Mouse (Mus musculus): Measurements from ENCODE around the gene Polr3g. TPM values are rescaled to one million over a fixed set of nuclear protein-coding genes. Genes with fewer than 3 reads are reported as not detected.
"Not testable (repeated sequence)": the region's sequence is repeated elsewhere in the genome, so short reads cannot be mapped to it uniquely, and the experiment has no call there.

Gene Polr3g
- total RNA-seq, 1 experiment from 2014 or later: 5.1 TPM

DNA sequence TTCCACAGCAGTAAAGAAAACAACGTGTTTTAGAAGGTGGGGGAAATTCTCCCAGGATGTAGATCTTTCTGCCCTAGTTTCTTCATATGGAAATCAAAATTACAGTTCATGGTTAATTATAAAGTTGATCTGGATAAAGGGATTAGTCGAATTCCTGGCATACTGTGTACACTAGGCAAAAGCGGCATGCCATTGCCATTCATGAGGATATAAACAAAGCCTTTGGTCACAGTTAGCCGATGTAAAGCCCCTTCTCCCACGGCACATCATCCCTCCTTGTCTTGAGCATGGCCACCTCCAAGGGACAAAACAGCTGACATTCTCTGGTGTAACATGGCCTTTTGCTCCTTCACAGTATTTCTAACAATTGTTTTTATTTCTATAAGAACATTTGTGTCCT lies 80.2 kb downstream of the Polr3g start:
- no peak for DNase-seq

DNA sequence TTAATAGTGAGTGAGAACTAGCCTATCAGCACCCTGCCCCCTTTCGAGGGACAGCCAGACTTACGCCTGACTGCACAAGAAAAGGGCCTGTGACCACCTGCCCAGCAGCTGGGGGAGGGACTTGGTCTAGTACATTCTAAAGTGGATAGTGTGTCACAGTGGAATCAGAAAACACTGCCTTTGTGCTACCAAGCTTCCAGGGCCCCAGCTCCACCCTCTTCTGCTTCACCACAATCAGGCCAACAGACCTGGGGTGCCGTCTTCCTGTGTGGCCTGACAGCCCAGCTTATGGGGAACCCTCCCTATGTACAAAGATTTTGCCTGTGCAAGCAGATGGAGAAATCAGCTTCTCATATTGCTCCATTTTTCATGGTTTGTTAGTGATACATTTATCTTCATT lies 81.4 kb downstream of the Polr3g start:
- no peak for DNase-seq

DNA sequence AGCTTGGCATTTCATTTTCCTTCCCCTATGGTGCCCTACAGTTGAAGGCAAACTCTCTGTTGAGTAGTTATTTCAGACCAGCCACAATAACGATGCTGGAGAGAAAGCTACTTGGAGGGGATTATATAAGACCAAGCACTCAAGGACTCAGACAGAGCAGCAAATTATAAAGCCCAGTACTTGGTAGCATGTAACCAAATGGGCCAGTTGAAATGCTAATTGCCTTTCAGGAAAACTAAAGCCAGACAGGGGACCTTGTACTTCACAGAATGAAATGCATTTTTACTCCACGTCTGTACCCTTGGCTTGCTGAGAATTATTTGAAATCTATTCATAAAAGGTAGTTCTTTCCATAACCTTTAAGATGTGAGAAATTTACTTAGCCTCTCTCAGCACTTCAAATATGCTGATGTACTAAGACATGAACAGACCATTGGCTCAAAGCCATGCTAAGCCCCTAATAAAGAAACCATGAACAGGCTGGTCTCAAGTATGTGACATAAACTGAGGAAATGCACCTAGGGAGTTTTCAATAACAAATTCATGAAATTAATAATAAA lies 82.1 kb downstream of the Polr3g start:
- no peak for DNase-seq

DNA sequence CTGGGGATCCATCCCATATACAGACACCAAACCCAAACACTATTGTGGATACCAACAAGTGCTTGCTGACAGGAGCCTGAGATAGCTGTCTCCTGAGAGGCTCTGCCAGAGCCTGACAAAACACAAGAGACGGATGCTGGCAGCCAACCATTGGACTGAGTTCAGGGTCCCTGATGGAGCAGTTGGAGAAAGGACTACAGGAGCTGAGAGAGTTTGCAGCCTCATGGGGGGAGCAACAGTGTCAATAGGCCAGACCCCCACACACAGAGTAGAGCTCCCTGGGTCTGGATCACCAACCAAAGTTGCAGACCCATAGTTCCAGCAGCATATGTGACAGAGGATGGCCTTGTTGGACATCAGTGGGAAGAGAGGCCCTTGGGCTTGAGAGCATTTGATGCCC lies 83.0 kb downstream of the Polr3g start:
- not testable (repeated sequence) for DNase-seq

Other genes starting within 250 kb of the Polr3g start
- gene Adgrv1, start 77.9 kb downstream of the Polr3g start, total RNA-seq (2021): 1.5 and 1.9 TPM in 2 replicates
- 25.9 and 27.9 TPM in 2 replicates for gene Lysmd3, start 53.4 kb downstream of the Polr3g start, total RNA-seq (2021)
- 6.8 and 8.1 TPM in 2 replicates for gene Mblac2, start 328 bp upstream of the Polr3g start, total RNA-seq (2021)
- 119 and 128 TPM in 2 replicates for gene Cetn3, start 72.1 kb upstream of the Polr3g start, total RNA-seq (2021)